Mouse (Mus musculus): ENCODE results near the gene Efna5. TPM values are rescaled to one million over a fixed set of nuclear protein-coding genes. Genes with fewer than 3 reads are reported as not detected.

Gene Efna5
- polyA plus RNA-seq, 1 experiment from 2014 or later, result 81.4 TPM

- no peak for ATAC-seq
- Histone ChIP-seq H3K9me3 (peaks cover 4% of the 10 kb centered on the region; the same call in 1 of the 2 replicates), H3K36me3 (no peaks in the 10 kb centered on the region), H3K27ac (no peak overlapping the region), H3K4me1 (replicated peaks) (peaks cover 19% of the 10 kb centered on the region), H3K4me3 (replicated peaks) (no peak overlapping the region), H3K27me3 (no peaks in the 10 kb centered on the region), H3K9ac (replicated peaks) (no peak overlapping the region), H3K4me2 (replicated peaks) (no peak overlapping the region)
- WGBS, result 80% methylated on average over 6 of the region's 6 CpGs
Measured at GRCm38 (mm10) chr17:62741020-62741419, 140.1 kb downstream of the Efna5 start.

- Histone ChIP-seq H3K9me3 (peaks cover 4% of the 10 kb centered on the region; the same call in 1 of the 2 replicates), H3K27ac (no peak overlapping the region), H3K4me1 (replicated peaks) (peaks cover 29% of the 10 kb centered on the region), H3K36me3 (no peaks in the 10 kb centered on the region), H3K9ac (replicated peaks) (no peak overlapping the region), H3K4me2 (replicated peaks) (no peak overlapping the region), H3K27me3 (no peaks in the 10 kb centered on the region), H3K4me3 (replicated peaks) (no peak overlapping the region)
- WGBS, result 23% methylated on average over 6 of the region's 6 CpGs
- peak; percentile 79 for ATAC-seq
Measured at GRCm38 (mm10) chr17:62739993-62740392, 141.1 kb downstream of the Efna5 start.

- WGBS, result 82% methylated on average over 6 of the region's 6 CpGs
- H3K4me1 ChIP-seq (replicated peaks), result peaks cover 49% of the 10 kb centered on the region
- H3K9me3 ChIP-seq, result peaks cover 4% of the 10 kb centered on the region; the same call in 1 of the 2 replicates
- no peaks in the 10 kb centered on the region for H3K27me3 ChIP-seq
- ATAC-seq, result no peak
- no peaks in the 10 kb centered on the region for H3K36me3 ChIP-seq
- H3K4me3 ChIP-seq (replicated peaks), result no peak overlapping the region
- no peak overlapping the region for H3K4me2 ChIP-seq (replicated peaks)
- no peak overlapping the region for H3K9ac ChIP-seq (replicated peaks)
- H3K27ac ChIP-seq, result no peak overlapping the region
Measured at GRCm38 (mm10) chr17:62737404-62737803, 143.7 kb downstream of the Efna5 start.

- H3K27ac ChIP-seq, result no peak overlapping the region
- no peak overlapping the region for H3K4me3 ChIP-seq (replicated peaks)
- WGBS, result 30% methylated on average over 11 of the region's 11 CpGs
- H3K9me3 ChIP-seq, result peaks cover 4% of the 10 kb centered on the region; the same call in 1 of the 2 replicates
- no peak for ATAC-seq
- no peaks in the 10 kb centered on the region for H3K36me3 ChIP-seq
- H3K9ac ChIP-seq (replicated peaks), result no peak overlapping the region
- H3K4me1 ChIP-seq (replicated peaks), result peaks cover 49% of the 10 kb centered on the region
- H3K4me2 ChIP-seq (replicated peaks), result no peak overlapping the region
- no peaks in the 10 kb centered on the region for H3K27me3 ChIP-seq
Measured at GRCm38 (mm10) chr17:62735943-62736342, 145.2 kb downstream of the Efna5 start.

- peaks cover 51% of the 10 kb centered on the region for H3K4me1 ChIP-seq (replicated peaks)
- no peak overlapping the region for H3K9ac ChIP-seq (replicated peaks)
- no peaks in the 10 kb centered on the region for H3K36me3 ChIP-seq
- no peak overlapping the region for H3K4me3 ChIP-seq (replicated peaks)
- WGBS, result 6% methylated on average over 10 of the region's 10 CpGs
- no peak for ATAC-seq
- peak overlapping the region; percentile 44; the same call in 1 of the 2 replicates for H3K27ac ChIP-seq
- H3K4me2 ChIP-seq (replicated peaks), result peak overlapping the region; percentile 29
- no peaks in the 10 kb centered on the region for H3K27me3 ChIP-seq
- H3K9me3 ChIP-seq, result peaks cover 4% of the 10 kb centered on the region; the same call in 1 of the 2 replicates
Measured at GRCm38 (mm10) chr17:62734901-62735300, 146.2 kb downstream of the Efna5 start.

- H3K4me2 ChIP-seq (replicated peaks), result no peak overlapping the region
- H3K36me3 ChIP-seq, result no peaks in the 10 kb centered on the region
- no peak overlapping the region for H3K9ac ChIP-seq (replicated peaks)
- H3K9me3 ChIP-seq, result peaks cover 3% of the 10 kb centered on the region; the same call in 1 of the 2 replicates
- peaks cover 58% of the 10 kb centered on the region for H3K4me1 ChIP-seq (replicated peaks)
- H3K4me3 ChIP-seq (replicated peaks), result no peak overlapping the region
- ATAC-seq, result peak; percentile 65; the same call in 1 of the 2 replicates
- H3K27me3 ChIP-seq, result no peaks in the 10 kb centered on the region
- 0 out of 2 replicates have a peak overlapping the region, but pooled peaks have one; percentile 16 for H3K27ac ChIP-seq
- 18% methylated on average over 4 of the region's 4 CpGs for WGBS
Measured at GRCm38 (mm10) chr17:62734067-62734466, 147.1 kb downstream of the Efna5 start.

GRCm38 (mm10) chr17:62729754-62730470 is 151.2 kb downstream of the Efna5 start:
- Histone ChIP-seq H3K4me1 (replicated peaks) (peaks cover 54% of the 10 kb centered on the region), H3K36me3 (no peaks in the 10 kb centered on the region), H3K9ac (replicated peaks) (no peak overlapping the region), H3K27me3 (no peaks in the 10 kb centered on the region), H3K4me2 (replicated peaks) (no peak overlapping the region), H3K4me3 (replicated peaks) (no peak overlapping the region), H3K9me3 (no peaks in the 10 kb centered on the region), H3K27ac (0 out of 2 replicates have a peak overlapping the region, but pooled peaks have one; percentile 10)
- 65% methylated on average over 10 of the region's 10 CpGs for WGBS
- no peak for ATAC-seq

GRCm38 (mm10) chr17:62728142-62728917 is 152.8 kb downstream of the Efna5 start:
- H3K4me3 ChIP-seq (replicated peaks), result no peak overlapping the region
- no peaks in the 10 kb centered on the region for H3K9me3 ChIP-seq
- H3K9ac ChIP-seq (replicated peaks), result no peak overlapping the region
- H3K4me1 ChIP-seq (replicated peaks), result peaks cover 38% of the 10 kb centered on the region
- no peaks in the 10 kb centered on the region for H3K27me3 ChIP-seq
- H3K4me2 ChIP-seq (replicated peaks), result no peak overlapping the region; the same call in 1 of the 2 replicates
- no peaks in the 10 kb centered on the region for H3K36me3 ChIP-seq
- 20% methylated on average over 10 of the region's 10 CpGs for WGBS
- ATAC-seq, result 0 out of 2 replicates have a peak, but pooled peaks have one; percentile 68
- peak overlapping the region; percentile 26; the same call in 1 of the 2 replicates for H3K27ac ChIP-seq

GRCm38 (mm10) chr17:62726102-62726501 is 155.0 kb downstream of the Efna5 start:
- H3K4me3 ChIP-seq (replicated peaks), result no peak overlapping the region
- 85% methylated on average over 5 of the region's 5 CpGs for WGBS
- H3K27ac ChIP-seq, result no peak overlapping the region
- no peaks in the 10 kb centered on the region for H3K36me3 ChIP-seq
- no peaks in the 10 kb centered on the region for H3K27me3 ChIP-seq
- no peak overlapping the region for H3K4me2 ChIP-seq (replicated peaks)
- H3K4me1 ChIP-seq (replicated peaks), result peaks cover 38% of the 10 kb centered on the region
- ATAC-seq, result no peak
- H3K9me3 ChIP-seq, result no peaks in the 10 kb centered on the region
- H3K9ac ChIP-seq (replicated peaks), result no peak overlapping the region

- Histone ChIP-seq H3K27ac (no peak overlapping the region), H3K4me2 (replicated peaks) (no peak overlapping the region), H3K9ac (replicated peaks) (no peak overlapping the region), H3K27me3 (no peaks in the 10 kb centered on the region), H3K4me1 (replicated peaks) (peaks cover 26% of the 10 kb centered on the region), H3K9me3 (no peaks in the 10 kb centered on the region), H3K36me3 (no peaks in the 10 kb centered on the region), H3K4me3 (replicated peaks) (no peak overlapping the region)
- whole genome bisulfite sequencing, result 91% methylated on average over 5 of the region's 5 CpGs
- no peak for ATAC-seq
Measured at GRCm38 (mm10) chr17:62722962-62723361, 158.2 kb downstream of the Efna5 start.

- Histone ChIP-seq H3K27ac (no peak overlapping the region), H3K4me1 (replicated peaks) (peaks cover 35% of the 10 kb centered on the region), H3K9ac (replicated peaks) (no peak overlapping the region), H3K4me3 (replicated peaks) (no peak overlapping the region), H3K27me3 (no peaks in the 10 kb centered on the region), H3K36me3 (no peaks in the 10 kb centered on the region), H3K9me3 (no peaks in the 10 kb centered on the region), H3K4me2 (replicated peaks) (no peak overlapping the region)
- ATAC-seq, result no peak
- WGBS, result 84% methylated on average over 3 of the region's 3 CpGs
Measured at GRCm38 (mm10) chr17:62721595-62721994, 159.5 kb downstream of the Efna5 start.

All from midbrain, embryonic 13.5 days (tissue).